Mouse (Mus musculus) layer of hippocampus, adult 9-11 months (tissue): ENCODE data around the gene Pou3f1.

Experiments used
- DNase-seq: peaks from one replicate; pipeline ENCODE4 v3.0.0; 2022

The Pou3f1 gene

DNA sequence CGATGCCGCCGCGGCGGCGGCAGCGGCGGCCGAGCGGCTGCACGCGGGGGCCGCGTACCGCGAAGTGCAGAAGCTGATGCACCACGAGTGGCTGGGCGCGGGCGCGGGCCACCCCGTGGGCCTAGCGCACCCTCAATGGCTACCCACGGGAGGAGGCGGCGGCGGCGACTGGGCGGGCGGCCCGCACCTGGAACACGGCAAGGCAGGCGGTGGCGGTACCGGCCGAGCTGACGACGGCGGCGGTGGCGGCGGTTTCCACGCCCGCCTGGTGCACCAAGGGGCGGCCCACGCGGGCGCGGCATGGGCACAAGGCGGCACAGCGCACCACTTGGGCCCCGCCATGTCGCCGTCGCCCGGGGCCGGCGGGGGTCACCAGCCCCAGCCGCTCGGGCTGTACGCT lies 1.2 kb downstream of the Pou3f1 start:
- no peak for DNase-seq

- DNase-seq = no peak
Measured at GRCm38 (mm10) chr4:124658412-124658851, 1.8 kb downstream of the Pou3f1 start.

- no peak for DNase-seq
Measured at GRCm38 (mm10) chr4:124659251-124660217, 2.9 kb downstream of the Pou3f1 start.

DNA sequence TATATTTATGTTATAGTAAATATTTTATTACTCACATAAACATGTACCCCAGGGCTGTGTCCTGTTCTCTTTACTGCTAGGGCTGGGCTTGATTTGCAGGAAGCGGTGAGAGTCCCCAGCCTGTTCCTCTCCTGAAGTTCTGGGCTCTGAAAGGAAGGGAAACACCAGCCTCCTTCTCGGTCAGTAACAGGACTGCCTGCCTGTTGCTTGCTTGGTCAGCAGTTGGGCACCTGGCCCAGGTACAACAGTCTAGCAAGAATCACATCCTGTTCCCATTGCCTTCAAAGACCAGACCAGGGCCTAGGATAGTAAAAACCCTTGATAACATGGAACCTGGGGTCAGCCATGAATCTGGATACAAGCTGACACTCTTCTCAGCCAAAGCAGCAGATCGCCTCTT lies 4.0 kb downstream of the Pou3f1 start:
- no peak for DNase-seq

DNA sequence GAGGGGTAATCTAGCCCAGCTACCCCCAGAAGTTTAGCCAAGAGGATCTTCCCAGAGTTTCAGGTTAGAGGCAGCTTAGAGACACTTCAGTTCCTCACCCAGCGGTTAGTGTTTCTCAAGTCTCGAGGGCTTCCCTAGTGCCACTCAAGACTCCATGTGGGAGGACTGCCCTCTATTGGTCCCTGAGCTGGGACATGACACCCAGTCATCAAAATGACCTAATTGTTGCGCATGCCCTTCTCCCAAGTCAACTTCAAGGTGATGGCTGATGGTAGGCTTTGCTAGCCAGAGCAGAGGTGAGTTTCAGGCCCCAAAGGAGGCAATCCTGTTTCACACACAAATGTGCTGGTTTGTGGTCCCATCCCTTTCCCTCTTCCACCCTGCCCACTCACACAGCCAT lies 6.4 kb downstream of the Pou3f1 start:
- no peak for DNase-seq

- DNase-seq = no peak
Measured at GRCm38 (mm10) chr4:124664185-124664584, 7.6 kb downstream of the Pou3f1 start.

- DNase-seq = no peak
Measured at GRCm38 (mm10) chr4:124664604-124665003, 8.0 kb downstream of the Pou3f1 start.

DNA sequence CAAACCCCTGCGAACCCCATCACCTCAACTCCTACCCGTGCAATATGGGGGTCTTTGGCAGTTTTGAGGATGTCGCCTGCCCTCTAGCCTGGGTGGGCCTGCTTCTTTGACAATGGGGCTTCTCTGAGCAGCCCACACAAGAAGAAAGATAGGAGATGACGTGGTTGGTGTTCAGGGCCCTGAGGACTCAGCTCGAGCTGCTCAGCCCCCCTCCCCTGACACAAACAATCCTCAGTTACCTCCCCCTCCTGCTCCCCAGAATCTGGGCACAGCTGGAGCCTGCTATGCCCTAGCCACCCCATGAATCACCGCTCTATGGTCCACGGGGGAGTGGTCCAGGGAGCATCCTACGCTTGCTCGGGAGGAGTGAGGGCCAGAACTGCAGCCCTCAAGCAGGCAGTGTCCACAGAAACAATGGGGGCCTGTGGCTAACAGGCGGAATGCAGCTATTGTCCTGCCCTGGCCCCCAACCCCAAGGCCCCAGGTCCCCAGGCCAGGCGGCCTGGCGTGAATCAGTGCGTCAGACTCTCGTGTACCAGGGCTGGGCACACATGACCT lies 10.9 kb downstream of the Pou3f1 start:
- peak; percentile 85 for DNase-seq

DNA sequence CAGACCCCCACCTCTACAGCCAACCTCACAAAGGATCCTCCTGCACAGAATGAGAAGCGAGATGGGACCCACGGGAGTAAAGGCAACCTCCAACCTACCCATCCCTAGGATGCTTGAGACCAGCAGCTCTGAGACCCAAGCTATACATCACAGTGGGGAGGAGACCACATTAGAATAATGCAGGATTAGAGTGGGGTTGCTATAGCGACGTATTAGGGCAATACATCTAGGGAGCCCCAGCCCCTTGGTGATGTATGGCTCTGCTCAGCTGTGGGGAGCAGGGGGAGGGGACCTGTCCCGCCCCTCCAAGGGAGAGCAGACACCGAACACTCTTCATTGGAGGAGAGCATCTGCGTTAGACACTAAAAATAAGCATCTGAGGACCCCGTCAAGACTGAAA lies 11.5 kb downstream of the Pou3f1 start:
- DNase-seq = no peak

DNA sequence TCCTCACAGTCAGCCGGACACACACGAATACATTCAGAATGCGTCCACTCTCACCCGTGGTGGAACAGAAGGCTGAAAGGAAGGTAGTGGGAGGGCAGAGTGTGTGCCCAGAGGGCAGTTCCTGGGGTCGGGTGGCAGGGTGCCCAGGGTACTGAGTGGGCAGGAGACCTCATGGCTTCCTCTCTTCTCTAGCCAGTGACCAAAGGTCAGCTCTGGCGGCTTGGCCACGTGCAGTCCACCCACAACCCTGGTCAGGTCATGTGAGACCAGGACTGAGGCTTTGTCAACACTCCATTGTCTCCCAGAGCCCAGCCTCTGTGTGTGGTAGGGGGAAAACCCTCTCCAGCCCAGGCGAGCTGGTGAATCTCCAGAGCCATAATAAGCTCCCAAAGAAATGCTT lies 13.6 kb downstream of the Pou3f1 start:
- DNase-seq = peak; percentile 59

GRCm38 (mm10) chr4:124671583-124671982 lies 15.0 kb downstream of the Pou3f1 start:
- no peak for DNase-seq

DNA sequence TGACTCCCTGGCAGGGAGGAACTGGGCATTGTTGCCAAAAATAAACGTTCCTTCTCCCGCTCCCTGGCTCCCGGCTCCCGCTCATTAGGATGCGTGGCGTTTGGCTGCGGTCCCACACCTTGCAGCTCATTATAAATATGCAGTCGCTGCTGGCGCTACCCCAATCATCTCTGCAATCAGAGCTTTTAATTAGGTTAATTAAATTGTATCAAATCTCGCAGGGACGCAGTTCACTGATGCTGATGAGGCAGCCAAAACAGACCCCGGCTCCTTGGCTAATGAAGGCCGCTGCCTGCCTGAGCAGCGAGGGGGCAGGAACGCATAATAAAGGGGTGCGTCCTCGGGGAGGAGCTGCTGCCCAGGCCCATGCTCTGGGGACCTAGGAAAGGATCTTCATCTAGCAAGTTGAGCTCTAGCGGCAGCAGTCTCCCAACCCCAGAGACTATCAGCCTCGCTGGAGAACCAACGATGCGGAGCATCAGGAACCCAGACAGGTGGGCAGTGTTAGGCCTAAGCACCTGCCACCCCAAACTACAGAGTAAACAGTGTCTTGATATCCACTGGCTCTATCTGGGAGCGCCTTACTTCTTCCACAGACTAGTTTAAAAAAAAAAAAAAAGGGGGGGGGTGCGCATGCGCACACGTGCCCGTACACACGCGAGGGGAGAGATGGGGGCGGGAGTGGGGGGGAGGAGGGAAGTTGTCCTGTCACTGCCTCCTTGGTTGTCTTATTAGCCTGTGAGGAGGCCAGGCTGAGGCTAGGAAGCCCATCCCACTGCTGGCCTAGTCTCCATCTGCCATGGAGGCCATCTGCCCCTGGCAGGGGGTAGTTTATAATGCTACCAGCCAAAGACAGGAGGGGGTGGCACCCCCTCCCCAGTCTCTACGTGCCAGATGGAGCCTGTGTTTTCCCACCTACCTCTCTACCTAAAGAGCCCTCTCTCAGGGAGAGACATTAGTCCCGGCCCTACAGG lies 16.0 kb downstream of the Pou3f1 start:
- peak; percentile 51 for DNase-seq

- no peak for DNase-seq
Measured at GRCm38 (mm10) chr4:124674334-124675032, 17.9 kb downstream of the Pou3f1 start.

GRCm38 (mm10) chr4:124675037-124675436 lies 18.4 kb downstream of the Pou3f1 start:
- DNase-seq = no peak

DNA sequence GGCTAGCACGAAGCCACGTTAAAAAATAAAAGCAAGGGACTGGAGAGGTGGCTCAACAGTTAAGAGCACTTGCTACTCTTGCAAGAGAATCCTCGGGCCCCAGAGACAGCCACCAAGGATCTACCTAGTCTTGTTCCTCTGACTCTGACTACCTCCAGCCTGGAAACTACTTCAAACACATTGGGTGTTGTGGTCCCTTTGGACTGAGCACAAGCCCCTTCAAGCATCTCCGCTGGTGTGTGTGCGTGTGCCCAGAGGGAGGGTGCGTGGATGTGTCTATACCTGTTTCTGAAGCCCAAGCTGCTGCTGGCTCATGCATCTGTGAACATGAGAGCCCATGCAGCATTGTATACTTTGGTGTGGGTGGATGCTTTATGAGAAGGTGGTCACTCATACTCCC lies 19.4 kb downstream of the Pou3f1 start:
- DNase-seq = no peak

DNA sequence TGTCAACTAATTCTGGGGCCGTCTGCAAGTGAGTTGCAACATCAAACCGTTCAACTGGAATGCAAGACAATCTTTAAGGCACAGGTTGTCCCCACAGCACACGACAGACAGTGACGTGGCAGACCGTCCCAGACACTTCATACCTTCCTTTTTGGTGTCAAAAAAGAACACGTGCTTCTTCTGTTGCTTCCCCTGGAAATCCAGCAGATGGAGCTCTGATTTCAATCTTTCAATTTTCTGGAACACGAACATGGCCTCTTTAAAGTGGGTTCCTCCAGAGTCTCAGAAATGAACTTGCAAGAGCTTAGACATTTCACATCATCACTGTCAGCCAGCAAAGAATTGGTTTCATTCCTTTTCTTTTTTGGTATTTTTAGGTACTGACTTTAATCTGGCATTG lies 25.7 kb downstream of the Pou3f1 start:
- DNase-seq = no peak

GRCm38 (mm10) chr4:124683474-124683873 lies 26.9 kb downstream of the Pou3f1 start:
- no peak for DNase-seq

DNA sequence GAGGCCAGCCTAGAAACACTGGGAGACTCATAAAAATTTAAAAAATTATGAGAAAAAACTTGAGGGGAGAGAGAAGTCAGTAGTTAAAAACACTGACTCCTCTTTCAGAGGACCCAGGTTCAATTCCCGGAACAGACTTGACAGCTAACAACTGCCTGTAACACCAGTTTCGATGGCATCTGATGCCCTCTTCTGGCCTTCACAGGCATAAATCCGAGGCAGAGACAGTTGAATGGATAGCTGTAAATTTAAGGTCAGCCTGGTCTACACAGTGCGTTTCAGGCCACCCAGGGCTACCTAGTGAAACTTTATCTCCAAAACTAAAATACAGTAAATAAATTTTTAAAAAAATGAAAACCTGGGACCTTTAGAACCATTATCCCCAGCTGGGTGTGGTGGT lies 28.4 kb downstream of the Pou3f1 start:
- no peak for DNase-seq

DNA sequence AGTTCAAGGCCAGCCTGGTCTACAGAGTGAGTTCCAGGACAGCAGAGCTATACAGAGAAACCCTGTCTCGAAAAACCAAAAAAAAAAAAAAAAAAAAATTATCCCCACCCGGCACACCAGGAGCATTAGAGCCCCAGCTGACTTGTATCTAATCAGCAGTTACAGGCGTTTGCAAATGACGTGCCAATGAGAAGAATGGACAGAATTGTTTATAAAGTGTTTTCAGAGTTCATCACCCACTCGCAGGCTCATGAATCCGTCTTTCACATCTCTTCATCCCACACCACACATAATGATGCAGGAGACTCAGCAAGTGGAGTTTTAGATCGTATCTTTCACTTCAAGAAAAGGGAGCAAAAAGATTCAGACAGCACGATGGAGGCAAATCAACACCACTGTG lies 28.8 kb downstream of the Pou3f1 start:
- no peak for DNase-seq

DNA sequence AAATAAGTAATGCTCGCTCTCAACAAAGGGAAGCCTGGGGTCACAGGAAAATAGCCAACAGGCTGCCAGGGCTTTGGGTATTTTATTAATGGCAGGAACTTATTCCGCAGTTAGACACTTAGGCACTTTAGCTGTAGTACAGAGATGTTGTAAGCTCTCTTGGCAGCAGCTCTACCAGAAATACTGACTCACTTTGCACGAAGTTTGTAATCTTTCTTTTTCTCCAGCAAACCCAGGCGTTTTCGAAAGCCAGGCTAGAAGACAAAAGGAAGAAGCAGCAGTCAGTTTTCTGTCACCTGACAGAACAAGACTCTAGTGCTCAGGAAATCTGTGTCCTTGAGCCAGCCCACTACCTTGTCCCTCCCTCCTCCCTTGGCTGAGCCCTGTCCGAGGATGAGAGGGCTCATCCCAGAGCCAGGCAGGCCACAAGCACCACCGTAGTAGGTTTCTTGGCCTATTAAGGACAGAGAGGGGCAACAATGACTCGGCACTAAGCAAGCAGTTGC lies 29.3 kb downstream of the Pou3f1 start:
- DNase-seq = no peak

- no peak for DNase-seq
Measured at GRCm38 (mm10) chr4:124691455-124691854, 34.8 kb downstream of the Pou3f1 start.

DNA sequence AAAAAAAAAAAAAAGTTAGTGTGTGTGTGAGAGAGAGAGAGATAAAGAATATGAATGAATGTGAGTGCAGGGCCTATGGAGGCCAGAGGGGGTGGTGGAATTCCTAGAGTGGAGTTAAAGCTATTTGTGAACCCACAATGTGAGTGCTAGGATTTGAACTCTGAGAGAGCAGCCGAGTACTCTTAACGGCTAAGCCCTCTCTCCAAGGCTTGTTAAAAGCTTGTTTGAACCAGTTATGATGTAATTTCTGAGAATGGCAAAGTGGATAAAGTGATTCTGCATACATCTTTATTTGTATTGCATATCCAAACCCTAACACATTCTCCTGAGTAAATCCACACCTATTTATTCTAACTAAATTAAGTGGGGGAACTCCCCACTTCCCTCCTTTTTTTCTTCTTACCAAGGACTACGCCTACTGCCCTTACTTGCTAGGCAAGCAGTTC lies 35.8 kb downstream of the Pou3f1 start:
- no peak for DNase-seq
